Mouse (Mus musculus) G1E (cell line): ENCODE data around the gene Plekha8. TPM values are rescaled to one million over a fixed set of nuclear protein-coding genes. Genes with fewer than 3 reads are reported as not detected.

Experiments used
- ATAC-seq: 2 replicates; pipeline ENCODE4 v1.8.0; 2016; ENCODE audit warnings: mild to moderate bottlenecking; ENCODE audit not compliant: insufficient number of reproducible peaks, poor library complexity, low FRiP score, severe bottlenecking; ENCODE audit errors: extremely low read depth
- DNase-seq: peaks from one replicate; pipeline ENCODE4 v3.0.0; 2012; ENCODE audit warnings: low spot score
- H3K27me3 ChIP-seq: 2 replicates; pipeline ENCODE4 v1.6.1; 2012; ENCODE audit warnings: mild to moderate bottlenecking, low read length, inconsistent platforms; ENCODE audit not compliant: insufficient read depth
- H3K36me3 ChIP-seq: replicated peaks from 2 replicates; pipeline ENCODE3; 2012; ENCODE audit warnings: mild to moderate bottlenecking, inconsistent platforms
- H3K4me1 ChIP-seq: 2 replicates; pipeline ENCODE4 v1.6.1; 2012; ENCODE audit warnings: low read depth, low read length, inconsistent platforms, mixed read lengths; ENCODE audit not compliant: insufficient read depth
- H3K4me3 ChIP-seq: 2 replicates; pipeline ENCODE4 v1.5.1; 2012; ENCODE audit warnings: low read depth, mild to moderate bottlenecking, inconsistent platforms, low read length, moderate library complexity, mixed read lengths
- H3K9me3 ChIP-seq: replicated peaks from 2 replicates; pipeline ENCODE4 v1.6.1; 2012; ENCODE audit warnings: inconsistent platforms
- CTCF ChIP-seq: IDR thresholded peaks from 2 replicates; pipeline ENCODE4 v1.5.1; 2012; ENCODE audit warnings: low read depth, low read length, inconsistent platforms, mixed read lengths
- GATA1 ChIP-seq: IDR thresholded peaks from 2 replicates; pipeline ENCODE4 v1.6.1; 2012; ENCODE audit warnings: borderline replicate concordance, low read length, inconsistent platforms, mixed read lengths
- GATA2 ChIP-seq: IDR thresholded peaks from 2 replicates; pipeline ENCODE4 v1.6.1; 2012; ENCODE audit warnings: low read depth, low read length, inconsistent platforms, borderline replicate concordance
- POLR2AphosphoS5 ChIP-seq: IDR thresholded peaks from 2 replicates; pipeline ENCODE4 v1.6.1; 2012; ENCODE audit warnings: low read depth, low read length, inconsistent platforms; ENCODE audit not compliant: insufficient replicate concordance
- TAL1 ChIP-seq: conservative IDR thresholded peaks from 2 replicates; pipeline ENCODE4 v1.6.1; 2012; ENCODE audit warnings: low read depth, low read length, inconsistent platforms, mixed read lengths
- polyA plus RNA-seq: library from polyadenylated mRNA; stranded (reverse); fragments of >175 nt; gene quantifications from 2 replicates; pipeline ENCODE4 v1.2.3, GENCODE M21; 2012
- total RNA-seq, 2 experiments: library from RNA; stranded (forward) in 1 of 2; stranded (reverse) in 1 of 2; fragments of 200-1000 nt in 1 of 2; fragments of >200 nt in 1 of 2; fragmentation: Nextera tagmentation in 1 of 2; gene quantifications; 2 replicates each; pipeline ENCODE4 v1.2.3; 2014 to 2017

Plekha8 gene
- total and polyA plus RNA-seq, 3 experiments = 1.5 to 16.2 (median 14.7) TPM

- TF ChIP-seq GATA1 (no peak), CTCF (no peak), GATA2 (no peak), POLR2AphosphoS5 (no peak), TAL1 (no peak)
- no peak for ATAC-seq
These were observed 97.3 kb downstream of the Plekha8 start for GRCm38 (mm10) chr6:54692201-54692600.

GRCm38 (mm10) chr6:54693286-54693685, 98.4 kb downstream of the Plekha8 start:
- no peaks in the 10 kb centered on the region for H3K9me3 ChIP-seq
- DNase-seq (no peak), ATAC-seq (no peak)
- no peaks in the 10 kb centered on the region for H3K4me1 ChIP-seq
- no peak overlapping the region for H3K4me3 ChIP-seq
- no peaks in the 10 kb centered on the region for H3K36me3 ChIP-seq
- TF ChIP-seq TAL1 (no peak), CTCF (no peak), GATA2 (no peak), POLR2AphosphoS5 (no peak), GATA1 (no peak)
- H3K27me3 ChIP-seq = peaks cover 10% of the 10 kb centered on the region; the same call in 1 of the 2 replicates

More at GRCm38 (mm10) chr6:54692201-54692600, 97.3 kb downstream of the Plekha8 start:
- no peak for DNase-seq
- no peak overlapping the region for H3K4me3 ChIP-seq
- no peaks in the 10 kb centered on the region for H3K36me3 ChIP-seq
- no peaks in the 10 kb centered on the region for H3K4me1 ChIP-seq
- peaks cover 13% of the 10 kb centered on the region; the same call in 1 of the 2 replicates for H3K27me3 ChIP-seq
- H3K9me3 ChIP-seq = no peaks in the 10 kb centered on the region

Other genes with a start within 250 kb of the Plekha8 start
- gene Wipf3, start 165.5 kb upstream of the Plekha8 start, total RNA-seq (2014; fragmentation: Nextera tagmentation) = not detected in 2 replicates
- gene Wipf3, start 165.5 kb upstream of the Plekha8 start, total RNA-seq (2017) = 0.11 and 0.17 TPM in 2 replicates
- gene Wipf3, start 165.5 kb upstream of the Plekha8 start, polyA plus RNA-seq = not detected in 2 replicates
- gene Scrn1, start 28.6 kb upstream of the Plekha8 start, total RNA-seq (2014; fragmentation: Nextera tagmentation) = not detected in 2 replicates
- gene Scrn1, start 28.6 kb upstream of the Plekha8 start, total RNA-seq (2017) = 0.23 and 0.55 TPM in 2 replicates
- gene Scrn1, start 28.6 kb upstream of the Plekha8 start, polyA plus RNA-seq = not detected in 2 replicates
- gene Fkbp14, start 2.2 kb downstream of the Plekha8 start, total RNA-seq (2014; fragmentation: Nextera tagmentation) = 5.2 and 6.7 TPM in 2 replicates
- gene Fkbp14, start 2.2 kb downstream of the Plekha8 start, total RNA-seq (2017) = 2.1 and 2.5 TPM in 2 replicates
- 0.03 and 0.11 TPM in 2 replicates for gene Fkbp14, start 2.2 kb downstream of the Plekha8 start, polyA plus RNA-seq
- gene Mturn, start 86.5 kb downstream of the Plekha8 start, total RNA-seq (2014; fragmentation: Nextera tagmentation) = 1.7 and 3.2 TPM in 2 replicates
- 1.9 and 2.1 TPM in 2 replicates for gene Mturn, start 86.5 kb downstream of the Plekha8 start, total RNA-seq (2017)
- 0.96 and 1.8 TPM in 2 replicates for gene Mturn, start 86.5 kb downstream of the Plekha8 start, polyA plus RNA-seq
- 39.5 and 41.1 TPM in 2 replicates for gene Znrf2, start 221.8 kb downstream of the Plekha8 start, total RNA-seq (2014; fragmentation: Nextera tagmentation)
- gene Znrf2, start 221.8 kb downstream of the Plekha8 start, total RNA-seq (2017) = 45.2 and 49.4 TPM in 2 replicates
- gene Znrf2, start 221.8 kb downstream of the Plekha8 start, polyA plus RNA-seq = 20.3 and 36.6 TPM in 2 replicates